Mouse (Mus musculus): ENCODE data around the gene Prdm1. TPM values are rescaled to one million over a fixed set of nuclear protein-coding genes. Genes with fewer than 3 reads are reported as not detected.

Prdm1 gene
- total and polyA plus RNA-seq, 3 experiments = 4.7 to 13.6 (median 8.0) TPM

GRCm38 (mm10) chr10:44511029-44511428, 17.3 kb downstream of the Prdm1 start:
- dilution Hi-C loops (cut with MboI; ENCODE audit: extremely low pct_ligation_motif_present, extremely low pct_unique_long_range_greater_than_20kb, low sequenced_read_pairs) (no loop called here), in situ Hi-C loops (cut with MboI; ENCODE audit: low pct_ligation_motif_present, low pct_unique_long_range_greater_than_20kb, low sequenced_read_pairs) (no loop called here)
- Histone ChIP-seq H3K4me2 (ENCODE audit: insufficient read depth, low read depth, poor library complexity, severe bottlenecking) (no peak overlapping the region), H3K36me3 (replicated peaks in 1 of 2; ENCODE audit: control insufficient read depth in 1 of 2, insufficient read depth in 1 of 2, low read length in 1 of 2) (no peaks in the 10 kb centered on the region), H3K9ac (ENCODE audit: insufficient read depth, low read depth) (no peak overlapping the region), H3K4me3 (replicated peaks in 1 of 3; ENCODE audit: low read depth in 2 of 3, low read length in 2 of 3, poor library complexity in 1 of 3) (no peak overlapping the region), H3K27ac (ENCODE audit: insufficient read depth, low read depth) (no peak overlapping the region), H3K27me3 (replicated peaks) (no peaks in the 10 kb centered on the region), H3K4me1 (ENCODE audit: control insufficient read depth in 1 of 2, insufficient read depth in 2 of 2) (no peaks in the 10 kb centered on the region), H3K79me2 (replicated peaks; ENCODE audit: control insufficient read depth, extremely low read depth, insufficient read depth, poor library complexity, severe bottlenecking) (no peaks in the 10 kb centered on the region), H3K9me3 (replicated peaks; ENCODE audit: low read length) (no peaks in the 10 kb centered on the region)
- no peak for DNase-seq (ENCODE audit: extremely low read depth)
- TF ChIP-seq TCF12 (IDR thresholded peaks at IDR 0.05; ENCODE audit: low read depth, low read length) = no peak
- no peak for TF ChIP-seq ZMIZ1 (IDR thresholded peaks at IDR 0.05; ENCODE audit: low read depth, low read length)
- no peak for TF ChIP-seq ELF1 (IDR thresholded peaks at IDR 0.05; ENCODE audit: low read depth, low read length)
- no peak for TF ChIP-seq KAT2A (IDR thresholded peaks at IDR 0.05; ENCODE audit: insufficient replicate concordance, low read length)
- TF ChIP-seq USF2 (conservative IDR thresholded peaks at IDR 0.05; ENCODE audit: low read depth, low read length) = no peak
- no peak for TF ChIP-seq USF1 (IDR thresholded peaks at IDR 0.05; ENCODE audit: low read depth, low read length)
- no peak for TF ChIP-seq PAX5 (IDR thresholded peaks at IDR 0.05; ENCODE audit: low read length)
- TF ChIP-seq CTCF (conservative IDR thresholded peaks at IDR 0.05 in 1 of 2, IDR thresholded peaks at IDR 0.05 in 1 of 2; ENCODE audit: low read depth in 2 of 2, low read length in 2 of 2) = no peak
- TF ChIP-seq RAD21 (IDR thresholded peaks at IDR 0.05; ENCODE audit: low read depth, low read length) = no peak
- no peak for TF ChIP-seq SMC3 (IDR thresholded peaks at IDR 0.05; ENCODE audit: low read depth, low read length)
- no peak for TF ChIP-seq NELFE (IDR thresholded peaks at IDR 0.05; ENCODE audit: low read depth, low read length)
- no peak for TF ChIP-seq JUN (IDR thresholded peaks at IDR 0.05; ENCODE audit: insufficient read depth, low read depth, low read length)
- no peak for TF ChIP-seq JUND (conservative IDR thresholded peaks at IDR 0.05; ENCODE audit: low read depth, low read length)
- TF ChIP-seq GABPA (IDR thresholded peaks at IDR 0.05; ENCODE audit: insufficient replicate concordance, low read depth, low read length) = no peak

GRCm38 (mm10) chr10:44508649-44509048, 19.7 kb downstream of the Prdm1 start:
- Histone ChIP-seq H3K4me2 (ENCODE audit: insufficient read depth, low read depth, poor library complexity, severe bottlenecking) (no peak overlapping the region), H3K27ac (ENCODE audit: insufficient read depth, low read depth) (no peak overlapping the region), H3K79me2 (replicated peaks; ENCODE audit: control insufficient read depth, extremely low read depth, insufficient read depth, poor library complexity, severe bottlenecking) (no peaks in the 10 kb centered on the region), H3K27me3 (replicated peaks) (no peaks in the 10 kb centered on the region), H3K4me1 (ENCODE audit: control insufficient read depth in 1 of 2, insufficient read depth in 2 of 2) (no peaks in the 10 kb centered on the region), H3K4me3 (replicated peaks in 1 of 3; ENCODE audit: low read depth in 2 of 3, low read length in 2 of 3, poor library complexity in 1 of 3) (no peak overlapping the region), H3K36me3 (replicated peaks in 1 of 2; ENCODE audit: control insufficient read depth in 1 of 2, insufficient read depth in 1 of 2, low read length in 1 of 2) (no peaks in the 10 kb centered on the region), H3K9me3 (replicated peaks; ENCODE audit: low read length) (no peaks in the 10 kb centered on the region), H3K9ac (ENCODE audit: insufficient read depth, low read depth) (no peak overlapping the region)
- in situ Hi-C loops (cut with MboI; ENCODE audit: low pct_ligation_motif_present, low pct_unique_long_range_greater_than_20kb, low sequenced_read_pairs) (no loop called here), dilution Hi-C loops (cut with MboI; ENCODE audit: extremely low pct_ligation_motif_present, extremely low pct_unique_long_range_greater_than_20kb, low sequenced_read_pairs) (no loop called here)
- no peak for TF ChIP-seq RAD21 (IDR thresholded peaks at IDR 0.05; ENCODE audit: low read depth, low read length)
- no peak for TF ChIP-seq ZKSCAN1 (IDR thresholded peaks at IDR 0.05; ENCODE audit: borderline replicate concordance, low read depth, low read length)
- no peak for TF ChIP-seq POLR2A (IDR thresholded peaks at IDR 0.05; ENCODE audit: low read depth, low read length)
- DNase-seq (ENCODE audit: extremely low read depth) = no peak
